Mouse (Mus musculus): ENCODE measurements around the gene Rnd1. TPM values are rescaled to one million over a fixed set of nuclear protein-coding genes. Genes with fewer than 3 reads are reported as not detected.

The Rnd1 gene
- polyA plus RNA-seq, 1 experiment: 14.4 TPM

GRCm38 (mm10) chr15:98672592-98672991 lies 4.7 kb downstream of the Rnd1 start:
- no peaks in the 10 kb centered on the region for H3K27me3 ChIP-seq (ENCODE audit: control insufficient read depth, insufficient read depth, insufficient read length)
- H3K4me2 ChIP-seq (ENCODE audit: low read depth): peak overlapping the region; percentile 68
- no peaks in the 10 kb centered on the region for H3K79me2 ChIP-seq (ENCODE audit: control insufficient read depth, insufficient read depth)
- H3K36me3 ChIP-seq (ENCODE audit: control insufficient read depth, insufficient read depth): peaks cover 6% of the 10 kb centered on the region
- no peak overlapping the region for H3K4me3 ChIP-seq
- no peak overlapping the region for H3ac ChIP-seq (ENCODE audit: control insufficient read depth, insufficient read length)
- TF ChIP-seq CEBPB (IDR thresholded peaks at IDR 0.05; ENCODE audit: insufficient read depth, poor library complexity, severe bottlenecking): peak; percentile 88
- TF ChIP-seq MYOD1 (IDR thresholded peaks at IDR 0.05; ENCODE audit: control insufficient read depth in 1 of 3, insufficient read length in 2 of 3, low read depth in 2 of 3): peak in 2 of 3 experiments; percentile 14 to 62
- TF ChIP-seq TCF12 (IDR thresholded peaks at IDR 0.05; ENCODE audit: insufficient read depth, poor library complexity, severe bottlenecking): no peak
- peak; percentile 89 for TF ChIP-seq MAX (IDR thresholded peaks at IDR 0.05; ENCODE audit: low read depth)
- TF ChIP-seq MYOG (IDR thresholded peaks at IDR 0.05; ENCODE audit: control insufficient read depth in 1 of 3, insufficient read depth in 1 of 3, insufficient read length in 2 of 3, low read depth in 2 of 3): peak in 1 of 3 experiments; percentile 76
- TF ChIP-seq POLR2AphosphoS2 (IDR thresholded peaks at IDR 0.05; ENCODE audit: insufficient read length, low read depth): peak; percentile 71
- no peak for TF ChIP-seq E2F4 (IDR thresholded peaks at IDR 0.05; ENCODE audit: insufficient read depth)
- peak; percentile 75 for TF ChIP-seq POLR2A (IDR thresholded peaks at IDR 0.05; ENCODE audit: insufficient read length, low read depth)
- no peak for TF ChIP-seq TCF3 (IDR thresholded peaks at IDR 0.05; ENCODE audit: insufficient read length, low read depth)

GRCm38 (mm10) chr15:98664042-98664907 lies 13.0 kb downstream of the Rnd1 start:
- no peaks in the 10 kb centered on the region for H3K27me3 ChIP-seq (ENCODE audit: control insufficient read depth, insufficient read depth, insufficient read length)
- H3K4me3 ChIP-seq: no peak overlapping the region
- peak overlapping the region; percentile 61 for H3K4me2 ChIP-seq (ENCODE audit: low read depth)
- H3ac ChIP-seq (ENCODE audit: control insufficient read depth, insufficient read length): no peak overlapping the region
- peaks cover 34% of the 10 kb centered on the region for H3K79me2 ChIP-seq (ENCODE audit: control insufficient read depth, insufficient read depth)
- TF ChIP-seq E2F4 (IDR thresholded peaks at IDR 0.05; ENCODE audit: insufficient read depth) (no peak), POLR2AphosphoS2 (IDR thresholded peaks at IDR 0.05; ENCODE audit: insufficient read length, low read depth) (no peak), TCF12 (IDR thresholded peaks at IDR 0.05; ENCODE audit: insufficient read depth, poor library complexity, severe bottlenecking) (no peak), TCF3 (IDR thresholded peaks at IDR 0.05; ENCODE audit: insufficient read length, low read depth) (no peak), SRF (IDR thresholded peaks at IDR 0.05; ENCODE audit: control insufficient read depth, insufficient read length, low read depth) (no peak), MYOD1 (IDR thresholded peaks at IDR 0.05; ENCODE audit: control insufficient read depth in 1 of 3, insufficient read length in 2 of 3, low read depth in 2 of 3) (no peak), REST (IDR thresholded peaks at IDR 0.05; ENCODE audit: insufficient read depth, insufficient read length) (no peak), MYOG (IDR thresholded peaks at IDR 0.05; ENCODE audit: control insufficient read depth in 1 of 3, insufficient read depth in 1 of 3, insufficient read length in 2 of 3, low read depth in 2 of 3) (no peak), CEBPB (IDR thresholded peaks at IDR 0.05; ENCODE audit: insufficient read depth, poor library complexity, severe bottlenecking) (no peak), MAX (IDR thresholded peaks at IDR 0.05; ENCODE audit: low read depth) (no peak), POLR2A (IDR thresholded peaks at IDR 0.05; ENCODE audit: insufficient read length, low read depth) (no peak), USF1 (IDR thresholded peaks at IDR 0.05; ENCODE audit: low read depth) (no peak)
- H3K36me3 ChIP-seq (ENCODE audit: control insufficient read depth, insufficient read depth): no peaks in the 10 kb centered on the region

GRCm38 (mm10) chr15:98662567-98663545 lies 14.4 kb downstream of the Rnd1 start, which contains the start of gene Ddx23:
Gene Ddx23 (minus strand): TSS chr15:98662894.
- Histone ChIP-seq H3K4me2 (ENCODE audit: low read depth) (peak within 1 kb of the TSS; percentile 83), H3K79me2 (ENCODE audit: control insufficient read depth, insufficient read depth) (peaks cover 35% of the 10 kb centered on the region), H3K27me3 (ENCODE audit: control insufficient read depth, insufficient read depth, insufficient read length) (no peaks in the 10 kb centered on the region), H3K36me3 (ENCODE audit: control insufficient read depth, insufficient read depth) (peaks cover 8% of the 10 kb centered on the region), H3K4me3 (peak within 1 kb of the TSS; percentile 89), H3ac (ENCODE audit: control insufficient read depth, insufficient read length) (peak within 1 kb of the TSS; percentile 58)
- TF ChIP-seq TCF12 (IDR thresholded peaks at IDR 0.05; ENCODE audit: insufficient read depth, poor library complexity, severe bottlenecking): no peak
- TF ChIP-seq POLR2AphosphoS2 (IDR thresholded peaks at IDR 0.05; ENCODE audit: insufficient read length, low read depth): peak; percentile 95
- peak in 1 of 3 experiments; percentile 33 for TF ChIP-seq MYOG (IDR thresholded peaks at IDR 0.05; ENCODE audit: control insufficient read depth in 1 of 3, insufficient read depth in 1 of 3, insufficient read length in 2 of 3, low read depth in 2 of 3)
- TF ChIP-seq CEBPB (IDR thresholded peaks at IDR 0.05; ENCODE audit: insufficient read depth, poor library complexity, severe bottlenecking): peak; percentile 31; the same call in 1 of the 2 replicates
- peak; percentile 98 for TF ChIP-seq POLR2A (IDR thresholded peaks at IDR 0.05; ENCODE audit: insufficient read length, low read depth)

- peak overlapping the region; percentile 89 for H3K4me3 ChIP-seq
- peak overlapping the region; percentile 58 for H3ac ChIP-seq (ENCODE audit: control insufficient read depth, insufficient read length)
- peaks cover 35% of the 10 kb centered on the region for H3K79me2 ChIP-seq (ENCODE audit: control insufficient read depth, insufficient read depth)
- H3K36me3 ChIP-seq (ENCODE audit: control insufficient read depth, insufficient read depth): peaks cover 15% of the 10 kb centered on the region
- TF ChIP-seq MAX (IDR thresholded peaks at IDR 0.05; ENCODE audit: low read depth) (no peak), SRF (IDR thresholded peaks at IDR 0.05; ENCODE audit: control insufficient read depth, insufficient read length, low read depth) (no peak), TCF12 (IDR thresholded peaks at IDR 0.05; ENCODE audit: insufficient read depth, poor library complexity, severe bottlenecking) (no peak)
- peak overlapping the region; percentile 83 for H3K4me2 ChIP-seq (ENCODE audit: low read depth)
- no peaks in the 10 kb centered on the region for H3K27me3 ChIP-seq (ENCODE audit: control insufficient read depth, insufficient read depth, insufficient read length)
These were observed 15.1 kb downstream of the Rnd1 start for GRCm38 (mm10) chr15:98662198-98662566.

All from myocyte (in vitro differentiated cells).